Mouse (Mus musculus): ENCODE measurements around the gene Pros1. TPM values are rescaled to one million over a fixed set of nuclear protein-coding genes. Genes with fewer than 3 reads are reported as not detected.

The Pros1 gene
- polyA plus RNA-seq, 1 experiment from 2014 or later = 8.5 TPM

DNA sequence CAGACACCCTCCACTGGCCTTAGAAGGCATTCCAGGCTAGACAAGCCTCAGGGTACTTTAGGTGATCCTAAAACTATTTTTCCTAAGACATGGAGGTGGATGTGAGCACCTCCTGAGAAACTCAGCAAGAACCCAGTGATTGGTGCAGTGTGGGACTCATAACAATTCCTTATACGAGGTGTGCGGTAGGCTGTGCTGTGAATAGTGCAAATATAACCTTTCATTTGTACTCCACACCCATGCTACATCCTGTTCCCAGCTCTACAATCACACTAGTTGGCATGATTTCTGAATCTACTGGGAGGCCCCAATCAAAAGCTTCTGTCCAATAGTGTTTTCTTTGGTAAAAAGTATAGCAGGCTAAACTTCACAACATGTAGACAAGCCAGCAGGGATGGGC lies 22.1 kb upstream of the Pros1 start:
- Histone ChIP-seq H3K27ac (ENCODE audit: low read length) (no peak overlapping the region), H3K4me3 (ENCODE audit: low read depth, low read length) (no peak overlapping the region), H3K36me3 (ENCODE audit: control insufficient read depth, insufficient read depth, low read length) (no peaks in the 10 kb centered on the region), H3K4me2 (ENCODE audit: low read length) (no peak overlapping the region), H3K9me3 (replicated peaks; ENCODE audit: control insufficient read depth, low read length, poor library complexity, severe bottlenecking) (no peaks in the 10 kb centered on the region), H3K9ac (ENCODE audit: low read depth, low read length) (no peak overlapping the region), H3K27me3 (ENCODE audit: control insufficient read depth, insufficient read depth, low read depth, low read length) (no peaks in the 10 kb centered on the region), H3K4me1 (ENCODE audit: control insufficient read depth, insufficient read depth, low read length) (no peaks in the 10 kb centered on the region)
- ATAC-seq = no peak
- WGBS = 86% methylated on average over 2 of the region's 2 CpGs

DNA sequence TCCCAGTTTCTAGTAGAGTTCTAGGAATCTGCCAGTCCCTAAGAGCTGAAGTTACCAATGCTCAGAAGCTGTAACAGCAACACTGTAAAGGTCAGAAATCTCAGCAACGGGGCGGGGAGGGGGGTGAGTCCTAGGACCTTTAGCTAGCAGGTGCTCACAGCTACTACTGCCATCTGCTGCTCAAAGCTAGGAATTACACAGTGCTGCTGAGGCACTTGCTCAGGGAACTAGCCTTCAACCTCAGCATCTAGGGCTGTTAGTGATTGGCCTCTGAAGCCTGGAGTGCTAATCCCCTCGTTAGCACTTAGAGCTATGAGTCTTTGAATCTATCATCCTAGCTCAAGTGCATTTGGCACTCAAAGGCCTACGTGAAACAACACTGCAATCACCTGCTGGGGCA lies 21.6 kb upstream of the Pros1 start:
- no peak overlapping the region for H3K4me3 ChIP-seq (ENCODE audit: low read depth, low read length)
- no peaks in the 10 kb centered on the region for H3K36me3 ChIP-seq (ENCODE audit: control insufficient read depth, insufficient read depth, low read length)

DNA sequence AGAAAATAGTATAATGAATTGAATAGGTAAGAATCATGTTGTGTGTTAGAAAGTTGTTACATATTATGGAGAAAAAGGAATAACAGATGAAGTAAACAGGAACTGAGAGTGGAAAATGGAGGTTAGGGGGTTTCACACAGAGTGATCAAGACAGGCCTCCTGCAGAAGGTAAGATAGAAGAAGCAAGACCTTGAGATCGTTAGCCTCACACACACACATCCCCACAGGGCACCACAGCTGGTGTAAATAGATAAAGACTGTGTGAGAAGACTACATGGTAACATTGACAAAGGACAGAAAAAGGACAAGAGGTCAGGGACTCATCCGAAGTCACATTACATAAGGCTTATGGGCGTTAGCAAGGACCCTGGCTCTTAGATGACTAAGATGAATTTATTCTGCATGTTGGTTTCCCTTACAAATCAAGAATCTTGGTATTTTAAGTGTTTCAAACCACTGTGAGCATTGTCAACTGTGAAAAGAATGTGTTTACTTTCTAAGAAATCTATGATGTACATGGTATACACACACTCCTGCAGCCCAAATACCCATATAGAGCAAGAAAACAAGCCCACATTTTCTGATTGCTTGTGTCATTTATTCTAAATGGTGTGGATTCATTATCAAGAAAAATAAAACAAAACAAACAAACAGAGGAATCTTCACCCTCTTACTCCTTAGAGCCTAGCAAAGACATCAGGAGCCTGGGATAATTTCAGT lies 19.9 kb upstream of the Pros1 start:
- H3K4me1 ChIP-seq (ENCODE audit: control insufficient read depth, insufficient read depth, low read length) = no peaks in the 10 kb centered on the region
- H3K9ac ChIP-seq (ENCODE audit: low read depth, low read length) = no peak overlapping the region
- H3K27me3 ChIP-seq (ENCODE audit: control insufficient read depth, insufficient read depth, low read depth, low read length) = no peaks in the 10 kb centered on the region
- no peak overlapping the region for H3K27ac ChIP-seq (ENCODE audit: low read length)
- ATAC-seq = no peak
- WGBS = 65% methylated on average over 3 of the region's 3 CpGs
- H3K4me3 ChIP-seq (ENCODE audit: low read depth, low read length) = no peak overlapping the region
- no peaks in the 10 kb centered on the region for H3K9me3 ChIP-seq (replicated peaks; ENCODE audit: control insufficient read depth, low read length, poor library complexity, severe bottlenecking)
- no peak overlapping the region for H3K4me2 ChIP-seq (ENCODE audit: low read length)
- no peaks in the 10 kb centered on the region for H3K36me3 ChIP-seq (ENCODE audit: control insufficient read depth, insufficient read depth, low read length)

More for the DNA sequence above, 21.6 kb upstream of the Pros1 start:
- Histone ChIP-seq H3K9ac (ENCODE audit: low read depth, low read length) (no peak overlapping the region), H3K9me3 (replicated peaks; ENCODE audit: control insufficient read depth, low read length, poor library complexity, severe bottlenecking) (no peaks in the 10 kb centered on the region), H3K27ac (ENCODE audit: low read length) (no peak overlapping the region), H3K27me3 (ENCODE audit: control insufficient read depth, insufficient read depth, low read depth, low read length) (no peaks in the 10 kb centered on the region), H3K4me2 (ENCODE audit: low read length) (no peak overlapping the region), H3K4me1 (ENCODE audit: control insufficient read depth, insufficient read depth, low read length) (no peaks in the 10 kb centered on the region)
- WGBS = 9% methylated on average over 4 of the region's 4 CpGs
- 0 out of 2 replicates have a peak, but pooled peaks have one; percentile 14 for ATAC-seq

DNA sequence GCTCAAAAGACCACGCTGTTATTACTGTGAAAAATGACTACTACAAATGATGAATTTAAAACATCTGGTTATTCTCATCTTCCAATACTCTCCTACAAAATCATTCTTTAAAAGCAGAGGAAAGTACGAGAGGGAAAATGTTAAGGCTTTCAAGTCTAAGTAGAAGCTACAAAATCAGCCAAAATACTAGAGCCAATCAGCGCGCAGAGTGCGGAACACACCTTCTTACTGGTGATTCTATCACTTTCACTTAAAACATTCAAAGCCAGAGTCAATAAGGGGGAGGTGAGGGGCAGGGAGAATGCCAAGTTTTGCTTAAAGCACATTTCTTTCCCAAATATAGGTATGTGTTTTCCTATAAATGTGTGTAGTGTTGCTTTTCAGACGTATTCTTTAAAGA lies 8.8 kb upstream of the Pros1 start:
- no peaks in the 10 kb centered on the region for H3K9me3 ChIP-seq (replicated peaks; ENCODE audit: control insufficient read depth, low read length, poor library complexity, severe bottlenecking)
- H3K27me3 ChIP-seq (ENCODE audit: control insufficient read depth, insufficient read depth, low read depth, low read length) = no peaks in the 10 kb centered on the region
- H3K4me2 ChIP-seq (ENCODE audit: low read length) = peak overlapping the region; percentile 83
- H3K9ac ChIP-seq (ENCODE audit: low read depth, low read length) = no peak overlapping the region
- no peak for ATAC-seq
- H3K27ac ChIP-seq (ENCODE audit: low read length) = no peak overlapping the region
- H3K36me3 ChIP-seq (ENCODE audit: control insufficient read depth, insufficient read depth, low read length) = no peaks in the 10 kb centered on the region
- no peak overlapping the region for H3K4me3 ChIP-seq (ENCODE audit: low read depth, low read length)
- WGBS = 90% methylated on average over 6 of the region's 6 CpGs
- peaks cover 19% of the 10 kb centered on the region for H3K4me1 ChIP-seq (ENCODE audit: control insufficient read depth, insufficient read depth, low read length)

DNA sequence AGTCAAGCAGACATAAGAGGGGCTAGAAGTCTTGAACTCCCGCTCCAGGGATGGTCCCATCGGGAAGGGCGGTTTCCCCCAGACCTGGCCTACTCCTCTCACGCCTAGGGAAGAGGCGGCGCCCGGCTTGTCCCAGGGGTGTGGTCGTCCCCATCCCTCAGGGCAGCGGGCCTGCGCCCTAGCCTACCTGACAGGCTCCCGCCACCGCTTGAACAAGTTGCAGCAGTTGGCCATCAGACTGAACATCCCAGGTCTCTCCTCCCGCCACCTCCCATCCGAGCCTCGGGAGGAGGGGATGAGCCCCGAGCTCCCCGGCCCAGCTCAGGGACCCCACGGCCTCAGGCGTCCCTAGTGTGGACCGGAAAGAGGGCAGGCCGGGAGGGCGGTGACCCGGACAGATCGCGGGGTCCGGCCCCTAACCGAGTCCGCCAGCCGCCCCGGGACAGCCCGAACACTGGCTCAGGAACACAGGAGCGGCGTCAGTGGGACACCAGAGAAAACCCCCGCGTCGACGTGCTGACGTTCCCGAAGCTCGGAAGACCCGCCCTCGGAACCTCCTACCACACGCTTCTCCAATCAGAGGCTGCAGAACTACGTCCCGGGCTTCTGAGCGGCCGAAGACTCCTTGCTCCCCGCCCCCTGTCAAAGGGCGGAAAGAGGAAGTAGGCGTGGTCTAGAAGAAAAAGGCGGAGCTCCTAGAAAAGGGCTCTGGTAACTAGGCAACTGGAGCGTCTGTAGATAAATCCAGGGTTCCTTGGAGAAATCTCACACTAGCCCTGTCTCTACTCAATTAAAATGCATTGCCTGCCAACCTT lies 7.4 kb upstream of the Pros1 start, which contains the start of gene Arl13b:
Gene Arl13b, minus strand, starts transcription at position 543 of the 815 bp plus-strand sequence.
- peak within 1 kb of the TSS; percentile 68 for H3K27ac ChIP-seq (ENCODE audit: low read length)
- peaks cover 19% of the 10 kb centered on the region for H3K4me1 ChIP-seq (ENCODE audit: control insufficient read depth, insufficient read depth, low read length)
- H3K4me3 ChIP-seq (ENCODE audit: low read depth, low read length) = peak within 1 kb of the TSS; percentile 95
- H3K9me3 ChIP-seq (replicated peaks; ENCODE audit: control insufficient read depth, low read length, poor library complexity, severe bottlenecking) = no peaks in the 10 kb centered on the region
- peak within 1 kb of the TSS; percentile 83 for H3K4me2 ChIP-seq (ENCODE audit: low read length)
- H3K36me3 ChIP-seq (ENCODE audit: control insufficient read depth, insufficient read depth, low read length) = no peaks in the 10 kb centered on the region
- H3K9ac ChIP-seq (ENCODE audit: low read depth, low read length) = peak within 1 kb of the TSS; percentile 90
- no peaks in the 10 kb centered on the region for H3K27me3 ChIP-seq (ENCODE audit: control insufficient read depth, insufficient read depth, low read depth, low read length)
- under 1% methylated on average over 52 of the region's 52 CpGs for WGBS
- ATAC-seq = peak; percentile 100

DNA sequence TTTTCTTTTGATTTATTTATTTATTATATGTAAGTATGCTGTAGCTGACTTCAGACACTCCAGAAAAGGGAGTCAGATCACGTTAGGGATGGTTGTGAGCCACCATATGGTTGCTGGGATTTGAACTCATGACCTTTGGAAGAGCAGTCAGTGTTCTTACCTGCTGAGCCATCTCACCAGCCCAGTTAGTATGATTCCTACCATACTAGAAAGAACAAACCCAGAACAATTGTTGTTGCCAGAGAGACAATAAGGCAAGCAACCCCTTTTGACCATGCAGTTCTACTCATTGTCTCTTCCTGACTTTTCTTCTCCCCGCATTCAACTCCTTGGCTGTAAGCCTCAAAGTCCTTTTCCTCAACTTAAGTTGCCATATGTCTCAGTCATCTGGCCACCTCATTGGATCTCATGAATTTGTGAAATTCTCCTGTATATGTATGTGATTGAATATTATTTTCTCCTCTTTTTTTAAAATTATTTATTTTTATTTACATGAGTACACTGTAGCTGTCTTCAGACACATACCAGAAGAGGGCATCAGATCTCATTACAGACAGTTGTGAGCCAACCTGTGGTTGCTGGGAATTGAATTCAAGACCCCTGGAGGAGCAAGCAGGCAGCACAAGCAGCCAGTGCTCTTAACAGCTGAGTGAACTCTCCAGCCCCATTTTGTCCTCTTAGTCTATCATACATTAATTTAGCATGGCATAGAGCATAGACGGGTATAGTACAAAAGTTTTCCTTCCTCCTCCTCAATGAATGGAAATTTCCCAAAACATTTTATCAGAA lies 1.4 kb upstream of the Pros1 start:
- no peak overlapping the region for H3K9ac ChIP-seq (ENCODE audit: low read depth, low read length)
- no peaks in the 10 kb centered on the region for H3K27me3 ChIP-seq (ENCODE audit: control insufficient read depth, insufficient read depth, low read depth, low read length)
- 82% methylated on average over 3 of the region's 3 CpGs for WGBS
- H3K9me3 ChIP-seq (replicated peaks; ENCODE audit: control insufficient read depth, low read length, poor library complexity, severe bottlenecking) = no peaks in the 10 kb centered on the region
- no peak overlapping the region for H3K4me3 ChIP-seq (ENCODE audit: low read depth, low read length)
- H3K36me3 ChIP-seq (ENCODE audit: control insufficient read depth, insufficient read depth, low read length) = no peaks in the 10 kb centered on the region
- no peak for ATAC-seq
- H3K27ac ChIP-seq (ENCODE audit: low read length) = no peak overlapping the region
- no peak overlapping the region for H3K4me2 ChIP-seq (ENCODE audit: low read length)
- 0 out of 2 replicates have a peak, but pooled peaks cover 6% of the 10 kb centered on the region for H3K4me1 ChIP-seq (ENCODE audit: control insufficient read depth, insufficient read depth, low read length)

DNA sequence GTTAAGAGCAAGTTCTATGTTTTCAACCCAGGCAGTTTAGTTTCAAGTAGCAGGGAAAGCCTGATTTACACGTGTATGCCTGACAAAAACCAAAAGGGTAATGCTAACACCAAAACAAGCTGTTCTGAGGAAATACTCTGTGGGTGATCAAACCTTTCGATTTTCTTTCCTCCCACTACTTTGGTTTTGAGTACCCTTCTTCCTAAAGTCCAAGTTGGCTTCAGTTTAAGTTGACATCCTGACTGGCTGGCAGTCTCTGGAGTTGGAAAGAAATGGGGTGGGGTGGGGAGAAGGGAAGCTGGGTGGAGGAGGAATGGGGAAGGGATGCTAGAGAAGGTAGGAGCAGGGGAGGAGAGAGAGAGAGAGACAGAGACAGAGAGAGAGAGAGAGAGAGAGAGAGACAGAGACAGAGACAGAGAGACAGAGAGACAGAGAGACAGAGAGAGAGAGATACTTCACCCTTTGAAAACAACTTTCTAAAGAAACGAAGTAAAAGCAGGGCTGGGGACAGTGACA lies 438 bp upstream of the Pros1 start:
- H3K27me3 ChIP-seq (ENCODE audit: control insufficient read depth, insufficient read depth, low read depth, low read length) = no peaks in the 10 kb centered on the region
- H3K9me3 ChIP-seq (replicated peaks; ENCODE audit: control insufficient read depth, low read length, poor library complexity, severe bottlenecking) = no peaks in the 10 kb centered on the region
- peak overlapping the region; percentile 94 for H3K4me2 ChIP-seq (ENCODE audit: low read length)
- H3K9ac ChIP-seq (ENCODE audit: low read depth, low read length) = peak overlapping the region; percentile 80
- 0 out of 2 replicates have a peak, but pooled peaks cover 6% of the 10 kb centered on the region for H3K4me1 ChIP-seq (ENCODE audit: control insufficient read depth, insufficient read depth, low read length)
- H3K27ac ChIP-seq (ENCODE audit: low read length) = no peak overlapping the region
- WGBS = 23% methylated on average over 2 of the region's 3 CpGs
- peak overlapping the region; percentile 64 for H3K4me3 ChIP-seq (ENCODE audit: low read depth, low read length)
- peak; percentile 53; the same call in 1 of the 2 replicates for ATAC-seq
- H3K36me3 ChIP-seq (ENCODE audit: control insufficient read depth, insufficient read depth, low read length) = no peaks in the 10 kb centered on the region

DNA sequence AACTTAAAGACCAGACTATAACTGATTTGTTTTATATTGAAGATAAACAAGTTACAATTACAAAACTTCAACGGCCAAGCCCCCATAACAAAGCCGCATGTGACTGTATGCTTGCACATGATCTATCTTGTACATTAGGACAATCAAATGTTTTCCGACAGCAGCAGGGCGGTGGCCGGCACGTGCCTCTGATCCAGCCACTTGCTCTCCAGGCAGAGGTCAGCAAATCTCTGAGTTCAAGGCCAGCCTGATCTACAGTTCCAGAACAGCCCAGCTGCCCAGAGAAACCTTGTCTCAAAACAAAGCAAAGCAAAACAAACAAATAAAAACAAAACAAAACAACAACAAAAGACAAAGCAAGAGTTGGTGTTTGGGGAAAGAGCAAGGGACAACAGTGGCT lies 1.3 kb downstream of the Pros1 start:
- no peaks in the 10 kb centered on the region for H3K9me3 ChIP-seq (replicated peaks; ENCODE audit: control insufficient read depth, low read length, poor library complexity, severe bottlenecking)
- WGBS = 75% methylated on average over 6 of the region's 6 CpGs
- H3K27me3 ChIP-seq (ENCODE audit: control insufficient read depth, insufficient read depth, low read depth, low read length) = no peaks in the 10 kb centered on the region
- no peak overlapping the region for H3K4me3 ChIP-seq (ENCODE audit: low read depth, low read length)
- H3K9ac ChIP-seq (ENCODE audit: low read depth, low read length) = no peak overlapping the region
- H3K27ac ChIP-seq (ENCODE audit: low read length) = no peak overlapping the region
- H3K36me3 ChIP-seq (ENCODE audit: control insufficient read depth, insufficient read depth, low read length) = no peaks in the 10 kb centered on the region
- H3K4me1 ChIP-seq (ENCODE audit: control insufficient read depth, insufficient read depth, low read length) = 0 out of 2 replicates have a peak, but pooled peaks cover 6% of the 10 kb centered on the region
- no peak overlapping the region for H3K4me2 ChIP-seq (ENCODE audit: low read length)
- ATAC-seq = no peak
